Mouse (Mus musculus): Measurements from ENCODE around the gene Shisal2b. TPM values are rescaled to one million over a fixed set of nuclear protein-coding genes. Genes with fewer than 3 reads are reported as not detected.
"Not testable (repeated sequence)": the region's sequence is repeated elsewhere in the genome, so short reads cannot be mapped to it uniquely, and the experiment has no call there.

The Shisal2b gene
- total RNA-seq (2021) = under 1 TPM; 0.28 to 0.37 TPM

DNA sequence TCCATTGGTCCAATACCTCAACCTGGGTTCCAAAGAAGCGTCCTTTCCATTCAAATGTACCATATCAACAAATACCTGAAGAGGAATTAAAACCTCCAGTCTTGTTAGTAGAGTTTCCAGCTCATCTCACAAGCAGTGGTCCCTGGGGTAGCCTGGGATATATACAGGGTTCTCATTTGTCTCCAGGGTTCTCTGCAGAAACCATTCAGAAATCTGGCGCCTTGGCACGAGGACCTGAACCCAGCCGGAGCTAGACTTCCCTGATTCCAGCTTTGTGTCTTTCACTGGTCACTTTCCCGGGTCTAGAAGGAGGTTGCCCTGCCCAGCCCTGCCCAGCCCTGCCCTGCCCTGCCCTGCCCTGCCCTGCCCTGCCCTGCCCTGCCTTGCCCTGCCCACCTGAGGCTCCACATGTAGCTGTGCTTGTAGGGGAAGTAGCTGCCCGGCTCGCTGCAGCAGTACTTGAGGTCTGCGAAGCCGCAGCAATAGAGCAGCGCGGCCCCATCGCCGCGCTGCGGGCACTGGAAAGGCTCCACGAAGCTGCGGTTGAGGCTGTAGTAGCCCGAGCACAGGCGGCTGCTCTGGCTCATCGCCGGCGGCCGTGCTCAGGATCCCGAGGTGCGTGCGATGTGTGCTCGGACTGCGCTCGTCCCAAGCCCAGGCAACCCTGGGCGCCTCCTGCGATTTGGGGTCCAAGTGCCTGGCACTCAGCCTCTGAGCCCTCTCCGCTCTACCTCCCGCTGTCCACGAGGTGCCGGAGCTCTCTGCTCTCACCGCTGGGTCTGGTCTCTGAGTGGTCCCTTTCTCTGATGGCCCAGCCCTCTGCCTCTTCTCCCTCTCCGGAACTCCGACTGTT, at the start of gene Shisal2b:
Gene Shisal2b (minus strand): TSS at position 767 of the 853 bp plus-strand sequence.
- peak in 1 of 2 experiments; percentile 10 for DNase-seq (ENCODE audit: extremely low spot score in 1 of 2, low spot score in 1 of 2)

DNA sequence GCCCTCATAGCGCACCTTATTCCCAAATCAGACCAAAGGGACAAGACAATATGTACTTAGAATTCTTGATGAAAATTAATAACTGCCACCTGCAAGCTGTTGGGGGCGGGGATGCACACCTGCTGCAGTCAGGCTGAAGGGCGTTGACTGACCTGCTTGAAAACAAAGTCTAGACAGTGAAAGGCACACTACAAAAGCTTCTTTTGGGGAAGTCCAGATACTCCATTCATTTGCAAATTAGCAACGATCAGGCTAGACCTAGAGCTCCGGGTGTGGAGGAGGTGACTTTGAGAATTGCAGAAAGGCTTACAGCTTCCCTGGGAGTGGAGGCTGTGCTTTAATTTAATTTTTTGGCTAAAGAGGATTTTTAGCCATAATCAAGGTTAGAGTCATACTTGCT, 47.9 kb upstream of the Shisal2b start:
- DNase-seq (ENCODE audit: extremely low spot score in 1 of 2, low spot score in 1 of 2) = not testable (repeated sequence)

DNA sequence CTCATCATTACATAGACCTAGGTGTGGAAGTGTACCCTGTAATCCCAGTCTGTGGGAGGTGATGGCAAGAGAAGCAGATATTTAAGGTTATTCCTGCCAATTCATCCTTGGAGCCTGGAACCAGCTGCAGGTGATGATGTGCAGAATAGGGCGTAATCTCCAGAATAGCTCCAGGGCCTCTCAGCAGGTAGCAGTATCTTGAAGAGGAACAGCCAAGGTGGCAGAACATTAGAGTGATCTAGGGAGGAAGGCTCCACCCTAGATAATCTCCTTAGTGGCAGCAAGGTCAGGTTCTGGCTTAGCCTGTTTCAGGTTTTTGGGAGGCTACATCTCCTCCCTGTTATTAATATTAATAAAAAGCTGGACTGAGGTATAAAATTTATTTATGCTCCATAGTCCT, 47.3 kb upstream of the Shisal2b start:
- DNase-seq (ENCODE audit: extremely low spot score in 1 of 2, low spot score in 1 of 2) = not testable (repeated sequence)

DNA sequence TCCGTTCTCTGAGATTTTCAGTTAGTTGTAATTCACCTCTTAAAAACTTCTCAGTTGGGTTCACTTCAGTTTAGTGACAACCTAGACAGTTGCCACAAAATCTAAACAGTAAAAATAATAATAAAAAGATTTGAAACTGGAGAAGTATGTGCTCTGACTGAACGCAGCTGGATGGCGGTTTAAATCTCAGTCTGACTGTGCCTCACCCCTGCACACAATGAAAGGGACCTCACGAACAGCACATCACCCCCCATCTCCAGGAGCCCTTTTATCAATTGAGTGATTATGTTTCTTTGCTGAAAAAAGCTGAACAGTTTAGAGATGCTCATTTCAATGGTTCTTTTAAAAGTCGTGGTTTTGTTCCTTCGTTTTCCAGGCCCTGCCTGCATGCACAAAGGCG, 45.0 kb upstream of the Shisal2b start:
- DNase-seq (ENCODE audit: extremely low spot score in 1 of 2, low spot score in 1 of 2) = no peak

DNA sequence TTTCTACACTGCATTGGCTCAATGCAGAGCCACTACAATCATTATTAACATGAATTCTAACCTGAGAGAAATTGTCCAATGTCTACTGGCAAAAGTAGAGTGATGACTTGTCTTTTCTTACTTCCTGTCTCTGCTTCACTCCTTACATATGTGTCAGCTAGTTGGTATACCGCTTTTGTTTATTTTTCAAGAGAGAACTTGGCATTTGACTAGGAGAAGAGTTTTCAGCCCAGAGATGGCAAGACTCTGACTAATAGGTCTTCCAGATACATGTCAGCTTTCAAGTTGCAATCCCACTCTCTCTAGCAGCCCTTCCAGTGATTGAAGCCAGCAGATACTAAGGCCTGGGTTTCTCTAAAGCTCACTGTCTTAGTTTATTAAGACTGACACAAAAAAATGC, 31.1 kb upstream of the Shisal2b start:
- no peak for DNase-seq (ENCODE audit: extremely low spot score in 1 of 2, low spot score in 1 of 2)

DNA sequence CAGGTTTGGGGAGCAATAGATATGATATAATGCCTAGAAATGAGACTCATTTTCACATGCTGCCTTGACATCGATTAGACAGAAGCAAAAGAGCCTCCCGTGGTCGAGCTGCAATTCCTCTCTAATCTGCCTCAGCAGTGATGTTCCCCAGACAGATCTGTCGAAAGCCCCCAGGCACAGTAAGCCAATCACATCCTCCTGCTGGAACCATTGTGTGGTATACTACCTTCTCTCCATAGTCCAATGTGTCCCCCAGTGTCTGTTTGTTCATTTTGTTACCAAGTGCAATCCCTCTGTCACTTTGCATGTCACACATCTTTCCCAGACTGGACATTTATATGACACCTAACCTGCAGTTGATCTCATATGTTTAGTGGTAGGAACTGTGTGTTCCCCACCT, 28.6 kb upstream of the Shisal2b start:
- DNase-seq (ENCODE audit: extremely low spot score in 1 of 2, low spot score in 1 of 2) = no peak

DNA sequence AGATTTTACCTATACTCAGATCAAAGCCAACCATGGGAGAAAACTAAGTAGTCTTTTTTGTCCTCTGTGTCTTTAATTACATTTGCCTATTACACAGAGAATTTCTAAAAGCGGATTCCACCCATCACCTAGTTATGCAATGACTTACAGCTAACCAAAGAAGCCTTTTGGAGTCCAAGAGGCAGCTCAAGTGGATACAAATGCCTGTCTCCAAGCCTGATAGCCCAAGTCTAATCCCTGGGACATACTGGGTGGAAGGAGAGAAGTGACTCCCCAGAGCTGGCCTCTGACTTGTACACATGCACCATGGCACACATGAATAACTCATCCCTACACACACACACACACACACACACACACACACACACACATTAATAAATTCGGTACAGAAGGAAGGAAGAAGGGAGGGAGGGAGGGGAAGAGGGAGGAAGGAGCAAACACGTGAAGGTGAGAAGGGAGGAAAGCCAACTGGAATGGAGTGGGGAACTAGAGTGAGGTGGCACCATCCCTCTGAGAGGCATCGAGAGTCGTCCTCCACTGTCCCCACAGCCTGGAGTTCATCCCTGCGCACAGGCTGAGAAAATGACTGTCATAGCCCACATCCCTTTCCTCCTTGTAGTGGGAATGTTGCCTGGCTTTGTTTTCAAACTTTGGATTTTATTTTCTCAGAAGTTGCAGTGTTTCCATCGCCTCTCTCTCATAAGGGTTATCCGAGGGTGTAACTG, 22.8 kb upstream of the Shisal2b start:
- no peak for DNase-seq (ENCODE audit: extremely low spot score in 1 of 2, low spot score in 1 of 2)

DNA sequence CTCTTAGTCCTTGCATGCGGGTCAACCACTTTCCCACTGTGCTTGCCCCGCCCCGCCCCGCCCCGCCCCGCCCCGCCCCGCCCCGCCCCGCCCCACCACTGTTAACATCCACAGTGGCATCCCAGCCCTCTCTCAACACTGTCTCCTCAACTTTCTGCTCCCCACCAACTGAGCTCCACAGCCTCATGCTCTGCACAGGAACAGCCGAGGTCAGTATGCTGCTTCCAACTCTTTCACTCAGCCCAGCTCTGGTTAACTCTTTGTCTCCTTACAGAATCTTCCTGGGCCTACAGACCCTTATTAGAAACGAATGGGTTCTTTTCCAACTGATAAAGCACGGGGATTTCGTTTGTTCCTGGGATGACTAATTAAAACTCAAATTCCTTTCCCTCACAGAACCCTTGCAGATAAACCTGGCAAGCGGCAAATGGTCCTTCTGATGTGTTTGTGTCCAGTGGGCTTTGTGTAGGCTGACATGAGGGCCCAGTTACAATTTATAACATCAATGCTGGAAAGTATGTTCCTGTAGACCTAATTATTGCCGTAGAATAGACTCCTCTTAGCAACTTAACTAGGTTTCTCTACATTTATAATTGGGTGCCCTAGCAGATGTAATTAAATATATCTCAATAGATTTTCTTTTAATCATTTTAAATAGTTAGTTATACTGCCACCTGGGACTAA, 20.0 kb upstream of the Shisal2b start:
- DNase-seq (ENCODE audit: extremely low spot score in 1 of 2, low spot score in 1 of 2) = no peak

DNA sequence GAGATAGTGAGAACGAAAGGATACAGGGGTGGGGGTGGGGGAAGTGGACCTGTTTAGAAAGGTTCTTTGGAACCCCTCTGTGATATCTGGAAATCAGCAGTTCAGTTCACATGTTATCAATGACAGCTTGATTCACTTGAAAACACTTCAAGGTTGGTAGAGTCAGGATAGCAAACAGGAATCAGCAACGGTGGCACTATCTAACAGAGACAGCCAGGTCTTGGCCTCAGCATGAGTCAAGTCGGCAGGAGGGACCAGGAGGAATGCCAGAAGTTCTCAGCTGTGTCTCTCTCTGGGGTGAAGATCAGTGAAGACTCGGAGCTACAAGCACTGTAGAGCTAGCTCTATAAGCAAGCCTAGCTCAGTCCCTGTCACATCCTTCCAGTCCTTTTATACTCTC, 14.8 kb upstream of the Shisal2b start:
- no peak for DNase-seq (ENCODE audit: extremely low spot score in 1 of 2, low spot score in 1 of 2)

DNA sequence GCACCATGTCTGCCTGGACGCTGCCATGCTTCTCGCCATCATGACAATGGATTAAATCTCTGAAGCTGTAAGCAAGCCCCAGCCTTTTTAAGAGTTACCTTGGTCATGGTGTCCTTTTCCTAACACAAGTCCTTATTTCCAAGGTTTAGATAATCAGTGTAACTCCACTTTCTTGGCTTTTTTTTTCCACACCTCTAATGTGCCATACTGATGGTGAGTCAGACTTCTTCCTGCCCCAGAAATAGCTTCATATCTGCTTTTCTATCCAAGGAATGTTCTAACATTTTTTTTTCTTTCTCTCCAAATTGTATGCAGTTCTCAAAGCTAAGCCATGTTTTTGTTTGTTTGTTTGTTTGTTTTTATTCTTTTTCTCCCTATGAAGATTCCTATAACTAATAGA, 6.2 kb upstream of the Shisal2b start:
- no peak for DNase-seq (ENCODE audit: extremely low spot score in 1 of 2, low spot score in 1 of 2)

DNA sequence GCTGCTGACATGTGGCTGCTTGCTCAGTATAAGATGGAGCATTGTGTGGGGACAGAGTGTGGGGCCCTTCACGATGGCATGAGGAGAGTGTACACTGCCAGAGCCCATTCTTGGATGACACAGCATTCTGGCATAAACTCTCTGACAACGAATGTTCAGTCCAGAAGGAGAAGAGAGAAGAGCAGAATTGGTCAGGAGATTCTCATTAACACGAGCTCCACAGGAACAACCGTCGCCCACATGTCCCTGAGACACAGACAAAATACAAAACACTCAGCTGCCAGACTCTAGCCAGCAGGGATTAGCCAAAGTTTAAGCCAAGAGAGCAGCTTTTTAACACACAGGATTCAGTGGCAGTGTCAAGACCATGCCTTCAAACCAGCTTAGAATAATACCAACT, 3.0 kb upstream of the Shisal2b start:
- no peak for DNase-seq (ENCODE audit: extremely low spot score in 1 of 2, low spot score in 1 of 2)

DNA sequence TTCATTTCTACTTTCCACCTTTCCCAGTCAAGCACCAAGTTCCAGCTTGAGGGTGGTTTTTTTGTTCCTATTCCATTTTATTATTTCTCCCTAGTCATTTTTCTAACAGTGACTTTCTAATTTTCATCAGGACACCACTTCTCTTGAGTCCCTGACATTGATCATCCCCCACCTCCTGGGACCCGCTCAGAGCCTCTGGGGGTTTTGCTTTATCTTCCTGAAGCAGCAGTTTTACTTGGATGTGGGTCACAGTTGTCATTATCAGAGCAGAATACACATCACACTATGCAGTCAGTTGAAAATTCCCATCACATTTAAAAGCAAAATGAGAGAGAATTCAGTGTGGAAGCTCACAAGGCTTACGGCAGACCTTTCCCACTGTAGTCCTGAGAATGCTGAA, 10.0 kb downstream of the Shisal2b start:
- no peak for DNase-seq (ENCODE audit: extremely low spot score in 1 of 2, low spot score in 1 of 2)

DNA sequence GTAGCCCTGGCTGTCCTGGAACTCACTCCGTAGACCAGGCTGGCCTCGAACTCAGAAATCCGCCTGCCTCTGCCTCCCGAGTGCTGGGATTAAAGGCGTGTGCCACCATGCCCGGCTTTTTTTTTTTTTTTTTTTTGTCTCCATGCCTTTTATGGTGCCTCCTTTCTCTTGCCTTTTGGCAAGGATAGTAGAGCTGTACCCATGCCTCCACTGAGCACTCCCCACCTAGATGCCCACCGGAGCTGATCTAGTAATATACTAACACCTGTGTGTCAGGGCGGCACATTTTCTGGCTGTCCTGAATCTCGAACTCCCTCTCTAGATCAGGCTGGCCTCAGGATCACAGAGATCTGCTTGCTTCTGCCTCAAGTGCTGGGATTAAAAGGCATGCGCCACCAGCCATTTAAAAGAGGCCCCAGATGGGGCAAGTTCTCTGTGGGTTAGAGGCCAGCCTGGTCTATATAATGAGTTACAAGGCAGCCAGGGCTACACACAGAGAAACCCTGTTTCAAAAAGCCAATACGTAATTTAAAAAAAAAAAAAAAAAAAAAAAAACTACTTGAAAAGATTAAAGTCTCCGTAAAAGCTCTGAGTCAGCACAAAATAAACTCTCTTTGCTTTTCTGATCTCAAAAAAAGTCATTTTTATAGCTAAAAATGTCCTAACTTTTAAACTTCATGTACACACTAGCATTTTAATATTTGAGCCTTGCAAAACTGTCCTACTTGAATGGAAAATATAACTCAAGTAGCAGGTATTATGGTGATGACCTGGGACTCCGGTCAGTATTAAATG, 20.2 kb downstream of the Shisal2b start:
- DNase-seq (ENCODE audit: extremely low spot score in 1 of 2, low spot score in 1 of 2) = no peak

DNA sequence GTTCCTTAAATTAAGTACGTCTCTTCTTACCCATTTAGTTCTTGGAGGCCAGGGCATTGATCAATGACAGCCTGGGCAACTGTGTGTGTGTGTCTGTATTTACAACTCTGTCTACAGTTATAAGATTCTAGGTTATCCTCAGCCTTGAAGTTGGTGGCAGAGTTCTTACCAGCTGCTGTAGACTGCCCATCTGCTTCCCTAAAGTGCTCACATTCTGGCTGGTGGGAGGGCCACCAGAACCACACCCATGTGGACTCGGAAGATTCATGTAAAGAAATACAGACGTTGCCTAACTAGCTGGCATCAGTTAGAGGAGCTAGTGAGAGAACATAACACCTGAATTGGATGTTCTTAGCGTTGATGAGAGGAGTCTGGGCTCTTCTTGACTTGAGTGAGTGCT, 21.8 kb downstream of the Shisal2b start:
- no peak for DNase-seq (ENCODE audit: extremely low spot score in 1 of 2, low spot score in 1 of 2)

DNA sequence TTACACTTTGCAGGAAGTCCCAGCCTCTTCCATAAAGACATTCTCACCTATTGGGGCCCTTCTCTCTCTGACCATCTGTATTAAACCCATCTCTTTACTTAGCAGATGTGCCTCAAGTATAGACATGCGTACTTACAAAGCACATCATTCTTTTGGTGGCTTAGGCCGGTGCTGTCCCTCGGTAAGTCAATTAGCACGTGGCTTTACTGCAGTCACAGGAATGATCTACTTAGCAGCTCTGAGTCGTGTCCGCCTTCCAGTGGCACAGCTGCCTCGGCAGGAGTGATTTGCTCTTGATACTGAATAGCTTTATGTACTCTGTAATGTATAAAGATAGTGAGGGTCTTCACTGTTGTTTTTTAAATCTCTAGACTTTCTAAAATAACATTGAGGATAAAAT, 26.1 kb downstream of the Shisal2b start:
- no peak for DNase-seq (ENCODE audit: extremely low spot score in 1 of 2, low spot score in 1 of 2)

DNA sequence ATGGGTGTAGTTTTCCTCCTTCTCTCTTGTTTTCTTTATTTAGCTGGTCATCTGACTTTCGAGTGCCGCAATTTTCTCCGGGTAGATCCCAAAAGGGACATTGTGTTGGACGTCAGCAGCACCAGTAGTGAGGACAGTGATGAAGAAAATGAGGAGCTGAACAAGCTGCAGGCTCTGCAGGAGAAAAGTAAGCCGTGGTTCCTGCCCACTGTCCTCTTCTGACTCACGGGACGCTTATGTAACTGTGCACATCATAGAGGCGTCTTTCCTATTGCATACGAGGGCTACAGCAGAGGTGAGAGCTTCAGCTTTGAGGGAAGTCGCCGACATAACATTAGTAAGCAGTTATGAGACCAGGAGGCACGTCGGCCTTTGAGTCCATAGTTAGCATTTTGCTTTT, 30.9 kb downstream of the Shisal2b start:
- DNase-seq (ENCODE audit: extremely low spot score in 1 of 2, low spot score in 1 of 2) = no peak

DNA sequence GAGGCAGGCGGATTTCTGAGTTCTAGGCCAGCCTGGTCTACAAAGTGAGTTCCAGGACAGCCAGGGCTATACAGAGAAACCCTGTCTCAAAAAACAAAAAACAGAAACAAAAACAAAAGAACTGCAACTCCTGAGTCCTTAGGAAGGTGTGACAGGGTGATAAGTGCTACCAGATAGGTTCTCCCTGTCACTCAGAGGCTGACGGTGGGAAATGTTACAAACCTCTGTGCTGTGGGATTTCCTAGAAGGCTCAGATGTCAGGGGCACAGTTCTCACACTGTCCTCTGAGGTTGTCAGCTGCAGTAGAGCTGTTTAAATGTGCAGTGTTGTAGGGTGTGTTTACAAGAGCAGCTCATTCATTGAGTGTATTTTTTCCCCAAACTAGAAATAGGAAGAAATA, 38.2 kb downstream of the Shisal2b start:
- DNase-seq (ENCODE audit: extremely low spot score in 1 of 2, low spot score in 1 of 2) = no peak

DNA sequence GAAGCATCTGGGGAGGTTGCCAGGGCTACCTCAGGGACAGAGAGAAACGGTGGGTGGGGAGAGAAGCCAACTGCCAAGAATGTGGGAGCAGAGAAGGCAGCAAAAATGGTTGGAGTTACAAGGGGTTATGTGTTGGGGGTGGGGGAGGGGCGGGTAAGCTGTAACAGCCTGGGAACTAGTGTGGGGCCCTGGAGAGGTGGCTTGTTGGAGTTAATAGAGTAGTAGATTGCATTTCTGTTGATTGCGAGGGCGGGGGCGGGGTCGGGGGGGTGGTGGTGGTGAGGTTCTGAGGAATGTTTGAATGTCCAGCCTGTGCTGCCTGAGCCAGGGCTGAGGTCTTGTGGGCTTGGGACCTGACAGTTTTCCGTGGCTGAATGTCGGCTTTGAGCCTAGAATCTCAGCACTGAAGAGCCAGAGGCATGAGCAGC, 41.3 kb downstream of the Shisal2b start:
- DNase-seq (ENCODE audit: extremely low spot score in 1 of 2, low spot score in 1 of 2) = no peak

DNA sequence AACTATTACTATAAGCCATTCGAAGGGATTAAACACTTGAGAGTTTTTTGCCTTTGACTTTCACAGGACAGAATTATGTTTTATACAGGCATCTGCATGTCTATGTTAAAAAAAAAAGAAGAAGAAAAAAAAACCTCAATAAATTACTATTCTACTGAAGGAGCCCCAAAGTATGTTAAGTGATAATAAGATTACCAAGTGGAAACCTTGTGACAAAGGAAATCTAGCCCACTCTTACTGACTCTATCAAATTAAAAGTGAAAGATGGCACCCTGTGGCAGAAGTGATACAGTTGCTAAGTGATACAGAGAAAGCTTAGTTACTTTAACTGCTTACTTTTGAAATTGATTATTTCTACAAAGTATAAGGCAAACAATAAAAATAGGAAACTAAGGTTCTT, 41.8 kb downstream of the Shisal2b start:
- no peak for DNase-seq (ENCODE audit: extremely low spot score in 1 of 2, low spot score in 1 of 2)

DNA sequence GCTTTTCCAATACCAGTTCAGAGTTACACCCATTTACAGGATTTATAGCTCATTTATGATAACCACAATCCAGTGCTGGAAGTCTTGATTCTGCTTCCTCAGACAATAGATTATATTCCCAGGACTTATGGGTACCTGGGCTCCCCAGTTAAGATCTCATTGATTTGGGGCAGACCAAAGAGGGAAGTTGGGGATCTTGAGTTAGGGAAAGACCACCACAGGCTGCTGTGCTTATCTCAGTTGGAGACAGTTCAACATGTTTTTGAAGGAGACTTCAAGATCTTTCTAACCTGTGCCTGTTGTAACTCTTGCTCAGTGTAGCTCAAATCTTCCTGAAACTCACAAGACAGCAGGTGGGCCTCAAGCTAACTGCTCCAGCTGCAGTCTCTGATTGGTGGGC, 42.5 kb downstream of the Shisal2b start:
- no peak for DNase-seq (ENCODE audit: extremely low spot score in 1 of 2, low spot score in 1 of 2)

All from layer of hippocampus, postnatal 25 days (tissue).